12 mouse cellular contexts compared by ENCODE assay signal in genomic region chr13:59624903-59625302, GRCm38 (mm10). TPM values are rescaled to one million over a fixed set of nuclear protein-coding genes. Genes with fewer than 3 reads are reported as not detected.
A peak's percentile ranks its signal among the peaks of the same experiment; 100 is the strongest.
DNase-seq lines count a peak whose midpoint lies in the region; ATAC-seq lines count a peak whose summit lies in the region.
"Had no signal": no experiment of that assay in that cellular context is flagged by ENCODE, and none has a peak within 500 bp of the region (broad histone marks: within the 10 kb centered on the region; RNA-seq: fewer than 3 reads in every experiment).

No protein-coding gene starts in this region.

- no peaks in the 10 kb centered on the region for H3K27me3 ChIP-seq in forebrain, embryonic 15.5 days

- no peak overlapping the region for H3K27ac ChIP-seq in forebrain, embryonic 15.5 days (replicated peaks)

- H3K4me3 ChIP-seq in forebrain, embryonic 15.5 days: no peak overlapping the region

- WGBS in forebrain, embryonic 15.5 days: 92% methylated on average over 5 of the region's 5 CpGs

- no peaks in the 10 kb centered on the region for H3K9me3 ChIP-seq in forebrain, embryonic 15.5 days

- no peak overlapping the region for H3K4me2 ChIP-seq in forebrain, embryonic 15.5 days (replicated peaks)

- H3K9ac ChIP-seq in forebrain, embryonic 15.5 days (replicated peaks): no peak overlapping the region

- DNase-seq in kidney, adult 8-10 months: peak; percentile 16 to 30
- DNase-seq in kidney, postnatal 4 days: no peak
- peak; percentile 21 for DNase-seq in NIH3T3 (ENCODE audit: low read depth)
- peak; percentile 60 to 70 for DNase-seq in heart, adult 9 months (ENCODE audit: low spot score in 2 of 2)
- peak; percentile 31 for DNase-seq in kidney, postnatal 10 days
- no peak for DNase-seq in embryo, embryonic 10.5 days (ENCODE audit: low spot score)
- DNase-seq: lung, adult 2 months; spleen, adult 18-20 months; thymus, postnatal 25 days had no signal

- ATAC-seq in erythroid progenitor cell, adult 5-6 weeks (replicated peaks; ENCODE audit: low FRiP score, poor library complexity, severe bottlenecking): no peak
- ATAC-seq in forebrain, embryonic 15.5 days (replicated peaks): no peak
- ATAC-seq: intestine, postnatal 0 days had no signal

- peaks cover 85% of the 10 kb centered on the region for H3K36me3 ChIP-seq in forebrain, embryonic 15.5 days

- no peaks in the 10 kb centered on the region for H3K4me1 ChIP-seq in forebrain, embryonic 15.5 days

RNA-seq across cellular contexts. Expression of gene Naa35, which starts 39.8 kb away (rescaled TPM):
- 23.8 and 28.5 TPM in 2 replicates for total RNA-seq in erythroid progenitor cell, adult 5-6 weeks (2015; ENCODE audit: low replicate concordance)
- total RNA-seq in erythroid progenitor cell, adult 5-6 weeks (2017; ENCODE audit: low replicate concordance): 47.2 and 53.1 TPM in 2 replicates
- 157 and 161 TPM in 2 replicates for polyA plus RNA-seq in forebrain, embryonic 15.5 days (2015; fragmentation: Nextera tagmentation; extraction: Ambion mirVana)

RNA-seq across cellular contexts. Expression of gene Agtpbp1, which starts 39.9 kb away (rescaled TPM):
- 35.7 and 83.4 TPM in 2 replicates for total RNA-seq in erythroid progenitor cell, adult 5-6 weeks (2015; ENCODE audit: low replicate concordance)
- 45.5 and 71.2 TPM in 2 replicates for total RNA-seq in erythroid progenitor cell, adult 5-6 weeks (2017; ENCODE audit: low replicate concordance)
- 50.8 and 52.3 TPM in 2 replicates for polyA plus RNA-seq in forebrain, embryonic 15.5 days (2015; fragmentation: Nextera tagmentation; extraction: Ambion mirVana)

RNA-seq across cellular contexts. Expression of gene Golm1, which starts 50.7 kb away (rescaled TPM):
- total RNA-seq in erythroid progenitor cell, adult 5-6 weeks (2015; ENCODE audit: low replicate concordance): 45.0 and 46.1 TPM in 2 replicates
- total RNA-seq in erythroid progenitor cell, adult 5-6 weeks (2017; ENCODE audit: low replicate concordance): 78.4 and 80.5 TPM in 2 replicates
- 48.2 and 48.6 TPM in 2 replicates for polyA plus RNA-seq in forebrain, embryonic 15.5 days (2015; fragmentation: Nextera tagmentation; extraction: Ambion mirVana)

Comparison
In these comparisons a context has a peak if more than half of its experiments do, and no peak if none do; other contexts are left out.
1. DNase-seq: peak in kidney, adult 8-10 months (2 of 2), NIH3T3 (single experiment), heart, adult 9 months (2 of 2) and kidney, postnatal 10 days (single experiment); none in kidney, postnatal 4 days (0 of 2) and embryo, embryonic 10.5 days (single experiment).